Mouse (Mus musculus): Measurements from ENCODE around the gene Rhox7a. TPM values are rescaled to one million over a fixed set of nuclear protein-coding genes. Genes with fewer than 3 reads are reported as not detected.

The Rhox7a gene
- polyA plus RNA-seq, 1 experiment from 2014 or later, result not detected

Other genes with a start within 250 kb of the Rhox7a start
- not detected in 2 replicates for gene Rhox4f, start 224.0 kb upstream of the Rhox7a start, polyA plus RNA-seq (2014; fragmentation: Nextera tagmentation; extraction: Ambion mirVana)
- not detected in 2 replicates for gene Rhox3g, start 203.1 kb upstream of the Rhox7a start, polyA plus RNA-seq (2014; fragmentation: Nextera tagmentation; extraction: Ambion mirVana)
- gene Rhox2g, start 188.2 kb upstream of the Rhox7a start, polyA plus RNA-seq (2014; fragmentation: Nextera tagmentation; extraction: Ambion mirVana), result not detected in 2 replicates
- gene Rhox4g, start 180.4 kb upstream of the Rhox7a start, polyA plus RNA-seq (2014; fragmentation: Nextera tagmentation; extraction: Ambion mirVana), result 0.15 TPM in 1 of 2 replicates, not detected in the other
- gene Rhox3h, start 162.9 kb upstream of the Rhox7a start, polyA plus RNA-seq (2014; fragmentation: Nextera tagmentation; extraction: Ambion mirVana), result not detected in 2 replicates
- not detected in 2 replicates for gene Rhox2h, start 158.4 kb upstream of the Rhox7a start, polyA plus RNA-seq (2014; fragmentation: Nextera tagmentation; extraction: Ambion mirVana)
- gene Rhox5, start 26.8 kb upstream of the Rhox7a start, polyA plus RNA-seq (2014; fragmentation: Nextera tagmentation; extraction: Ambion mirVana), result 1.2 and 1.4 TPM in 2 replicates
- gene Rhox6, start 4.8 kb upstream of the Rhox7a start, polyA plus RNA-seq (2014; fragmentation: Nextera tagmentation; extraction: Ambion mirVana), result not detected in 2 replicates
- 0.11 TPM in 1 of 2 replicates, not detected in the other for gene Rhox8, start 47.3 kb downstream of the Rhox7a start, polyA plus RNA-seq (2014; fragmentation: Nextera tagmentation; extraction: Ambion mirVana)
- gene Rhox7b, start 65.5 kb downstream of the Rhox7a start, polyA plus RNA-seq (2014; fragmentation: Nextera tagmentation; extraction: Ambion mirVana), result not detected in 2 replicates
- gene Rhox9, start 70.1 kb downstream of the Rhox7a start, polyA plus RNA-seq (2014; fragmentation: Nextera tagmentation; extraction: Ambion mirVana), result not detected in 2 replicates
- not detected in 2 replicates for gene Btg1-ps1, start 187.1 kb downstream of the Rhox7a start, polyA plus RNA-seq (2014; fragmentation: Nextera tagmentation; extraction: Ambion mirVana)
- not detected in 2 replicates for gene Btg1-ps2, start 211.4 kb downstream of the Rhox7a start, polyA plus RNA-seq (2014; fragmentation: Nextera tagmentation; extraction: Ambion mirVana)
- not detected in 2 replicates for gene Rhox10, start 234.8 kb downstream of the Rhox7a start, polyA plus RNA-seq (2014; fragmentation: Nextera tagmentation; extraction: Ambion mirVana)

All from midbrain, embryonic 11.5 days (tissue).